Mouse (Mus musculus): ENCODE results near the gene Card19. TPM values are rescaled to one million over a fixed set of nuclear protein-coding genes. Genes with fewer than 3 reads are reported as not detected.

Gene Card19
- 58.9 TPM for polyA plus RNA-seq (2021)

DNA sequence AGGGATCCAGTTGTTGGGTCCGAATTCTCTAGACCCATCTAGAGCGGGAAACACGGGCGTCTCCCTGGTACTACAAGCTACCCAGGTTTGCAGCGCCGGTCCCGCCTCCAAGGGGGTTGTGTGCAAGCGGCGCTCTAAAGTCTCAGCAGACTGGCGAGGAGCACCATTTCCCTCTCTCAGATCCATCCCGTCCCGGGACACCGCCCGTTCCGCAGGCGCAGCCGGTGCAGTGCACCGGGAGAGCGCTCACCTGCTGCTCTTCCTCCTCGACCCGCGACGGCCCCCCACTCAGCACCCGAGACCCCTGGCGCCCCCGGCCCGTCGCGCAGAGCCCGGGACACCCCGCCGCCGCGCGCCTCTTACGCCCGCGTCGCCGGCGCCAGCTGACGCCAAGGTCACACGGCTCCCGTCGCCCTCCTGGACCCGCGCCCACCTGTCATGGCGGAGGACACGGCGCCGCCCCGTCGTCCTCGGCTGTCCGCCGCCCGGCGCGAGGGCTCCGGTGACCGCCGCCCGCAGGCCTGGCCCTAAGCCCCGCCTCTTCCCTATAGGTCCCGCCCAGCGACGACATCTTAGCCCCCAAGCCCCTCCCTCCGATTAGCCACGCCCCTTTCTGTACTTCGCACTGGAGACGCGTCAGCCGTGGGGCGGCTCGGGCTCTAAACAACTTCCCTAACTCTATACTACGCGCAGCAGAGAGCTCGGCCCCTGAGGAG lies at the start of gene Card19:
Gene Card19, minus strand, starts transcription at position 534 of the 716 bp plus-strand sequence.
- ATAC-seq: peak; percentile 55

GRCm38 (mm10) chr13:49260036-49260722 lies 44.3 kb upstream of the Card19 start:
- no peaks in the 10 kb centered on the region for H3K27me3 ChIP-seq
- ChIA-PET POLR2A (interaction anchor here (0.6 kb wide), 1 partner anchor 410 kb away, joined by 8 read pairs; no protein-coding TSS in a partner anchor), CTCF (interaction anchor here (0.8 to 1.3 kb wide), 2 partner anchors 10 to 14 kb away, joined by 3 read pairs; no protein-coding TSS in a partner anchor)
- in situ Hi-C loops (cut with MboI; ENCODE audit: low pct_unique_long_range_greater_than_20kb): no loop called here
- ATAC-seq (no peak), DNase-seq (ENCODE audit: low read depth, low spot score) (no peak)
- TF ChIP-seq CTCF (IDR thresholded peaks at IDR 0.05): no peak

More for the DNA sequence above, at the start of gene Card19:
- H3K27me3 ChIP-seq: no peaks in the 10 kb centered on the region
- ChIA-PET CTCF (no interaction called here), POLR2A (interaction anchor here (0.9 kb wide), 1 partner anchor 29 kb away, joined by 3 read pairs; no protein-coding TSS in a partner anchor)
- in situ Hi-C loops (cut with MboI; ENCODE audit: low pct_unique_long_range_greater_than_20kb): no loop called here
- TF ChIP-seq CTCF (IDR thresholded peaks at IDR 0.05): no peak
- DNase-seq (ENCODE audit: low read depth, low spot score): peak; percentile 49

DNA sequence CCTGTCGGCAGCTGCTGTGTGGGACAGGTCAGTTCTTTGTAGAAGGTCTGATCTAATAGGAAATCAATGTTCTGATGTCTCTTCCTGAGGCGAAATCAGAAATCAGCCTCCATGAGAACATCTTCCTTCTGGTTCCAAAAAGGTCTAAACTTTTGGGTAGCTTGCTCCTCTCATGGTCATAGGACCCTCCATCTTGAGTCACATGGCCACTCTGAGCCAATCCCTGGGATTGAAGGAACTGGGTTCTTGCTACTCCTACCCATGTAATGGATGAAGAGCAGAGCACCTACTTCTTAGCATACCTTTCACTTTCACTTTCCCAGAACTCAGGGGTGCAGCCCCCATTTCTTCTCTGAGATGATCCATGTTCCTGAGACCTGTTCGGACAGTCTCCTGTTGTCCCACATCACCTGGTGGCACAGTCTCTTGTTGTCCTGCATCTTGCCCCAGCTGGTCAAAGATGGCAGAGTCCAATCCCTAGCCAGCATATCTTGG lies 42.0 kb upstream of the Card19 start:
- in situ Hi-C loops (cut with MboI; ENCODE audit: low pct_unique_long_range_greater_than_20kb): no loop called here
- H3K27me3 ChIP-seq: no peaks in the 10 kb centered on the region
- DNase-seq (ENCODE audit: low read depth, low spot score): no peak
- TF ChIP-seq CTCF (IDR thresholded peaks at IDR 0.05): no peak
- ChIA-PET POLR2A (interaction anchor here (0.7 kb wide), 1 partner anchor 10 kb away, joined by 3 read pairs; no protein-coding TSS in a partner anchor), CTCF (no interaction called here)
- no peak for ATAC-seq

GRCm38 (mm10) chr13:49252746-49253145 lies 36.9 kb upstream of the Card19 start:
- TF ChIP-seq CTCF (IDR thresholded peaks at IDR 0.05): no peak
- peak; percentile 41 for ATAC-seq
- H3K27me3 ChIP-seq: no peaks in the 10 kb centered on the region
- in situ Hi-C loops (cut with MboI; ENCODE audit: low pct_unique_long_range_greater_than_20kb): no loop called here
- POLR2A ChIA-PET: interaction anchor here (0.6 kb wide), 1 partner anchor 139 kb away, joined by 3 read pairs; no protein-coding TSS in a partner anchor
- peak; percentile 30 for DNase-seq (ENCODE audit: low read depth, low spot score)
- CTCF ChIA-PET: no interaction called here

GRCm38 (mm10) chr13:49252113-49252512 lies 36.3 kb upstream of the Card19 start:
- ATAC-seq: no peak
- in situ Hi-C loops (cut with MboI; ENCODE audit: low pct_unique_long_range_greater_than_20kb): no loop called here
- CTCF ChIA-PET: no interaction called here
- DNase-seq (ENCODE audit: low read depth, low spot score): peak; percentile 17
- TF ChIP-seq CTCF (IDR thresholded peaks at IDR 0.05): no peak
- H3K27me3 ChIP-seq: no peaks in the 10 kb centered on the region
- POLR2A ChIA-PET: interaction anchor here (0.6 kb wide), 1 partner anchor 140 kb away, joined by 3 read pairs; no protein-coding TSS in a partner anchor

- no peaks in the 10 kb centered on the region for H3K27me3 ChIP-seq
- TF ChIP-seq CTCF (IDR thresholded peaks at IDR 0.05): no peak
- ATAC-seq (no peak), DNase-seq (ENCODE audit: low read depth, low spot score) (no peak)
- ChIA-PET POLR2A (interaction anchor here (0.7 kb wide), 1 partner anchor 36 kb away, joined by 3 read pairs; no protein-coding TSS in a partner anchor), CTCF (no interaction called here)
- in situ Hi-C loops (cut with MboI; ENCODE audit: low pct_unique_long_range_greater_than_20kb): no loop called here
These were observed 35.1 kb upstream of the Card19 start for GRCm38 (mm10) chr13:49250716-49251517.

GRCm38 (mm10) chr13:49249634-49250033 lies 33.8 kb upstream of the Card19 start:
- in situ Hi-C loops (cut with MboI; ENCODE audit: low pct_unique_long_range_greater_than_20kb): no loop called here
- no peak for ATAC-seq
- TF ChIP-seq CTCF (IDR thresholded peaks at IDR 0.05): no peak
- DNase-seq (ENCODE audit: low read depth, low spot score): no peak
- CTCF ChIA-PET: interaction anchor here (1.4 kb wide), 1 partner anchor 10 kb away, joined by 3 read pairs; no protein-coding TSS in a partner anchor
- no peaks in the 10 kb centered on the region for H3K27me3 ChIP-seq
- POLR2A ChIA-PET: no interaction called here

GRCm38 (mm10) chr13:49248923-49249322 lies 33.1 kb upstream of the Card19 start:
- no peak for TF ChIP-seq CTCF (IDR thresholded peaks at IDR 0.05)
- DNase-seq (ENCODE audit: low read depth, low spot score): no peak
- in situ Hi-C loops (cut with MboI; ENCODE audit: low pct_unique_long_range_greater_than_20kb): no loop called here
- POLR2A ChIA-PET: interaction anchor here (0.6 kb wide), 1 partner anchor 29 kb away, joined by 4 read pairs; no protein-coding TSS in a partner anchor
- CTCF ChIA-PET: interaction anchor here (1.4 kb wide), 1 partner anchor 9 kb away, joined by 3 read pairs; no protein-coding TSS in a partner anchor
- no peaks in the 10 kb centered on the region for H3K27me3 ChIP-seq
- no peak for ATAC-seq

- no peaks in the 10 kb centered on the region for H3K27me3 ChIP-seq
- ChIA-PET CTCF (interaction anchor here (1.4 kb wide), 1 partner anchor 9 kb away, joined by 3 read pairs; no protein-coding TSS in a partner anchor), POLR2A (interaction anchor here (0.5 to 0.6 kb wide), 2 partner anchors 10 to 29 kb away, joined by 3 to 4 read pairs; no protein-coding TSS in a partner anchor)
- ATAC-seq (no peak), DNase-seq (ENCODE audit: low read depth, low spot score) (no peak)
- TF ChIP-seq CTCF (IDR thresholded peaks at IDR 0.05): no peak
- in situ Hi-C loops (cut with MboI; ENCODE audit: low pct_unique_long_range_greater_than_20kb): no loop called here
These were observed 32.6 kb upstream of the Card19 start, which contains the start of gene Susd3 for GRCm38 (mm10) chr13:49248467-49248862. Gene Susd3, minus strand, starts transcription at chr13:49248706.

All from Patski (cell line).